Mouse (Mus musculus): Measurements from ENCODE around the gene D630023F18Rik. TPM values are rescaled to one million over a fixed set of nuclear protein-coding genes. Genes with fewer than 3 reads are reported as not detected.

D630023F18Rik gene
- polyA plus RNA-seq, 1 experiment, result 0.18 TPM

DNA sequence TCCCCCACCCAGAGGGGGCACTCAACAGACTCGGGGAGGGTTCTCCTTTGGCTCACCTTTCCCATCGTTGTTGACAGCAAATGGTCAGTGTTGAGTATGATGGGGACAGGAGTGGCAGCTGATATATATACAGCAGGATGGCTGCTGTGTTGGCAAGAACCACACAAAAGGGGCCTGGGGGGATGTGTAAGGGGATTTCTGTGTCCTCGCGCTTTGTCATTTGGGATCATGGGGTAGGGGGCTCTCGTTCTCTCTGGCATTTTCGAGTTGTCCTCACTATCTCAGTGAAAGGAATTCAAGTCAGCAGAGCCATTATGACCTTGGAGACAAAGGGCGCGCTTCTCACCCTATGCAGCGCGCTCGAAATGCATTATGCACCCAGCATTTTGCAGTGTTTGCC lies 19.7 kb downstream of the D630023F18Rik start, which contains the start of gene Cryga:
Cryga (minus strand) TSS at position 101 of the 400 bp plus-strand sequence.
- no peak for DNase-seq
- no peaks in the 10 kb centered on the region for H3K27me3 ChIP-seq (ENCODE audit: control insufficient read depth, insufficient read depth, low read length)
- H3K36me3 ChIP-seq (ENCODE audit: control insufficient read depth, insufficient read depth, low read length), result no peaks in the 10 kb centered on the region
- no peaks in the 10 kb centered on the region for H3K4me1 ChIP-seq (replicated peaks; ENCODE audit: control insufficient read depth, insufficient read depth, low read length)
- no peak within 1 kb of the TSS for H3K4me3 ChIP-seq (ENCODE audit: control insufficient read depth, insufficient read depth, low read length)
- no peak within 1 kb of the TSS for H3K27ac ChIP-seq (ENCODE audit: control insufficient read depth, insufficient read depth, low read length)
- WGBS, result 93% methylated on average over 11 of the region's 11 CpGs
- TF ChIP-seq POLR2A (IDR thresholded peaks at IDR 0.05; ENCODE audit: control insufficient read depth, extremely low read depth, insufficient read depth, low read length, poor library complexity) (no peak), CTCF (IDR thresholded peaks at IDR 0.05; ENCODE audit: borderline replicate concordance, control insufficient read depth, extremely low read depth, insufficient read depth, low read length, poor library complexity) (no peak)

- WGBS, result 81% methylated on average over 3 of the region's 3 CpGs
- Histone ChIP-seq H3K27me3 (ENCODE audit: control insufficient read depth, insufficient read depth, low read length) (no peaks in the 10 kb centered on the region), H3K36me3 (ENCODE audit: control insufficient read depth, insufficient read depth, low read length) (no peaks in the 10 kb centered on the region), H3K4me3 (ENCODE audit: control insufficient read depth, insufficient read depth, low read length) (no peak overlapping the region), H3K27ac (ENCODE audit: control insufficient read depth, insufficient read depth, low read length) (no peak overlapping the region), H3K4me1 (replicated peaks; ENCODE audit: control insufficient read depth, insufficient read depth, low read length) (no peaks in the 10 kb centered on the region)
- TF ChIP-seq CTCF (IDR thresholded peaks at IDR 0.05; ENCODE audit: borderline replicate concordance, control insufficient read depth, extremely low read depth, insufficient read depth, low read length, poor library complexity), result no peak
- no peak for TF ChIP-seq POLR2A (IDR thresholded peaks at IDR 0.05; ENCODE audit: control insufficient read depth, extremely low read depth, insufficient read depth, low read length, poor library complexity)
- DNase-seq, result no peak
Observed at GRCm38 (mm10) chr1:65096953-65097352, 26.1 kb downstream of the D630023F18Rik start.

DNA sequence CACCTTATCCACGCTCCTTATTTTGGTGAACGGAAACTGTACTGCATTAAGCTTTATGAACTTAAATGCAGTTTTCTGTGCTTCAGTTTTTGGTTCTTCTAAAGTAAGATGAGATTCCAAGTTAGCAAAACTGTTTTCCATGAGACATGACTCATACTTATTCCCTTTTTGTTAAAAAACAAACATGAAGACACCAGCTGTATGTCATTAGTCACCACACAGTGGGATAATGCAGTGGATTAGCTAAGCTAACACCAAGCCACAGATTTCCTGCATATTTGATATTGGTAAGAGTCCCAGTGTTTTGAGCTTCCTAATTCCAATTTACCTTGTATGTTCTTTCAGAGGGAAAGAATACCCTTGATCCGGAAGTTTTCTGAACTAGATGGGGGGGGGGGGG lies 31.4 kb downstream of the D630023F18Rik start:
- TF ChIP-seq POLR2A (IDR thresholded peaks at IDR 0.05; ENCODE audit: control insufficient read depth, extremely low read depth, insufficient read depth, low read length, poor library complexity), result no peak
- no peak for TF ChIP-seq CTCF (IDR thresholded peaks at IDR 0.05; ENCODE audit: borderline replicate concordance, control insufficient read depth, extremely low read depth, insufficient read depth, low read length, poor library complexity)

GRCm38 (mm10) chr1:65090370-65090769 lies 32.6 kb downstream of the D630023F18Rik start:
- no peak overlapping the region for H3K4me3 ChIP-seq (ENCODE audit: control insufficient read depth, insufficient read depth, low read length)
- H3K27ac ChIP-seq (ENCODE audit: control insufficient read depth, insufficient read depth, low read length), result no peak overlapping the region
- no peaks in the 10 kb centered on the region for H3K4me1 ChIP-seq (replicated peaks; ENCODE audit: control insufficient read depth, insufficient read depth, low read length)
- TF ChIP-seq CTCF (IDR thresholded peaks at IDR 0.05; ENCODE audit: borderline replicate concordance, control insufficient read depth, extremely low read depth, insufficient read depth, low read length, poor library complexity), result no peak
- no peak for TF ChIP-seq POLR2A (IDR thresholded peaks at IDR 0.05; ENCODE audit: control insufficient read depth, extremely low read depth, insufficient read depth, low read length, poor library complexity)
- no peaks in the 10 kb centered on the region for H3K36me3 ChIP-seq (ENCODE audit: control insufficient read depth, insufficient read depth, low read length)
- DNase-seq, result no peak
- no peaks in the 10 kb centered on the region for H3K27me3 ChIP-seq (ENCODE audit: control insufficient read depth, insufficient read depth, low read length)
- WGBS, result 43% methylated on average over 2 of the region's 2 CpGs

More for the DNA sequence above, 31.4 kb downstream of the D630023F18Rik start:
- no peaks in the 10 kb centered on the region for H3K4me1 ChIP-seq (replicated peaks; ENCODE audit: control insufficient read depth, insufficient read depth, low read length)
- WGBS, result 98% methylated on average over 3 of the region's 3 CpGs
- H3K27ac ChIP-seq (ENCODE audit: control insufficient read depth, insufficient read depth, low read length), result no peak overlapping the region
- no peaks in the 10 kb centered on the region for H3K27me3 ChIP-seq (ENCODE audit: control insufficient read depth, insufficient read depth, low read length)
- no peaks in the 10 kb centered on the region for H3K36me3 ChIP-seq (ENCODE audit: control insufficient read depth, insufficient read depth, low read length)
- H3K4me3 ChIP-seq (ENCODE audit: control insufficient read depth, insufficient read depth, low read length), result no peak overlapping the region
- no peak for DNase-seq

DNA sequence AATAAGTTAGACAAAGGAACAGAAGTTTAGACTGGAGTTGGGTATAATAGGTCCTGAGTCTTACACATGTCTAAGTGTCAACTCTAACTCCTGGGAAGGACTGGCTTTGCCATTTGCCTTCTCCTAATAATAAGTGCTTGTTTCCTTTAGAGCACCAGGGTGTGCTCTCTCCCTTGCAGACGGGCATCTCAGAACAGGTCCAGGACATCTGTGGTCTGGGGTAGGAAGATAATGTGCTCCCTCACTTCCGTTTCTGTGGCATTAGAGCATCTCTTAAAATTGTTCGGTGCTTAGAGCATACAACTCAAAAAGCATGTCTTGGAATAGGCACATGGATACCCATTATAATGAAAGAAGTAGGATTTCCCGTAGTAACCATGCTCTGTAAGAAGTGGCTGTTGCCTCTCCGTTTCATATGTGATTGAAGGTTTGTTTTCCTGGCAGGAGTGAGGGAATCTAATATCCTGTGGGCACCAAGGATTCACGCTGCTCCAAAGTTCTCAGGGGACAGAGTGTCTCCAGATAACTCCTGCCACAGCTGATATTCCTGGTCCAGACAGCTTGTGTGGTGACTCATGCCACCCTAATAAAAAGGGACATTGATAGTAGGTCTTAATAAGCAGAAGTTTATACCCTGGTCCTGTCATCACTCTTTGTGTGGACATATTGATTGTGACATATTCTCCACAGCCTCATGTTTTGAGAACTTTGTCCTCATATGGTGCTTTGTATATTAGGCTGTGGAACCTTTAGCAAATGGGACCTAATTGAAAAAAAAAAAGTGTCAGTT lies 34.3 kb downstream of the D630023F18Rik start:
- Histone ChIP-seq H3K36me3 (ENCODE audit: control insufficient read depth, insufficient read depth, low read length) (no peaks in the 10 kb centered on the region), H3K4me3 (ENCODE audit: control insufficient read depth, insufficient read depth, low read length) (no peak overlapping the region), H3K27me3 (ENCODE audit: control insufficient read depth, insufficient read depth, low read length) (no peaks in the 10 kb centered on the region), H3K27ac (ENCODE audit: control insufficient read depth, insufficient read depth, low read length) (no peak overlapping the region), H3K4me1 (replicated peaks; ENCODE audit: control insufficient read depth, insufficient read depth, low read length) (no peaks in the 10 kb centered on the region)
- no peak for DNase-seq
- TF ChIP-seq POLR2A (IDR thresholded peaks at IDR 0.05; ENCODE audit: control insufficient read depth, extremely low read depth, insufficient read depth, low read length, poor library complexity) (no peak), CTCF (IDR thresholded peaks at IDR 0.05; ENCODE audit: borderline replicate concordance, control insufficient read depth, extremely low read depth, insufficient read depth, low read length, poor library complexity) (no peak)
- WGBS, result 78% methylated on average over 6 of the region's 6 CpGs

DNA sequence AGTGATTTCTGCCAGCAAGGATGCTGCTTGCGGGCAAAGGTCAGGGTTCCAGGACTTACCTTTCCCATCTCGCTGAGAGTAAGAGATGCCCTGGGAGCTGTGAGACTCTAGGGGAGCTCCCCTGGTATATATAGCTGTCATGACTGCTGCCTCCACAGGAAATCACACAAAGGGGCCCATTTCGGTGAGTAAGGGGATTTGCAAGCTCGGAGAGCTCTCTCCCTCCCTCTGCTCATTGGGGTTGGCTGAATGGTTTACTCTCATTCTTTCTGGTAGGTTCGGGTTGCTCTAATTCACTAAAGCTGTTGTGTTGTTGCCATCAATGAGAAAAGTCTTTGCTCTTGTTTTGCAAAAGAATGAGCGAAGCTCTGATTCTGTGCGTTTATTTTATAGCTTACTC lies 40.8 kb downstream of the D630023F18Rik start, which contains the start of gene Crygb:
Crygb (minus strand) TSS at position 101 of the 400 bp plus-strand sequence.
- no peak within 1 kb of the TSS for H3K27ac ChIP-seq (ENCODE audit: control insufficient read depth, insufficient read depth, low read length)
- no peaks in the 10 kb centered on the region for H3K27me3 ChIP-seq (ENCODE audit: control insufficient read depth, insufficient read depth, low read length)
- 58% methylated on average over 7 of the region's 7 CpGs for WGBS
- H3K4me1 ChIP-seq (replicated peaks; ENCODE audit: control insufficient read depth, insufficient read depth, low read length), result no peaks in the 10 kb centered on the region
- H3K4me3 ChIP-seq (ENCODE audit: control insufficient read depth, insufficient read depth, low read length), result no peak within 1 kb of the TSS
- TF ChIP-seq POLR2A (IDR thresholded peaks at IDR 0.05; ENCODE audit: control insufficient read depth, extremely low read depth, insufficient read depth, low read length, poor library complexity), result no peak
- no peak for TF ChIP-seq CTCF (IDR thresholded peaks at IDR 0.05; ENCODE audit: borderline replicate concordance, control insufficient read depth, extremely low read depth, insufficient read depth, low read length, poor library complexity)
- no peaks in the 10 kb centered on the region for H3K36me3 ChIP-seq (ENCODE audit: control insufficient read depth, insufficient read depth, low read length)
- DNase-seq, result no peak

Measured in thymus, adult 2 months (tissue).